Mouse (Mus musculus) layer of hippocampus, adult 2 months (tissue): ENCODE results near the gene Plekha7. TPM values are rescaled to one million over a fixed set of nuclear protein-coding genes. Genes with fewer than 3 reads are reported as not detected.
A peak's percentile ranks its signal among the peaks of the same experiment; 100 is the strongest.

Experiments used
- DNase-seq, 2 experiments: peaks; one replicate each; pipeline ENCODE4 v3.0.0; 2022; ENCODE audit warnings: low spot score in 2 of 2
- H3K27ac ChIP-seq: fragments of 200-600 bp; 2 replicates; pipeline ENCODE4 v1.8.1; 2022
- H3K4me3 ChIP-seq: fragments of 200-600 bp; 2 replicates; pipeline ENCODE4 v1.8.1; 2022; ENCODE audit warnings: mild to moderate bottlenecking
- CTCF ChIP-seq: fragments of 200-600 bp; conservative IDR thresholded peaks from 2 replicates; pipeline ENCODE4 v1.8.1; 2022; ENCODE audit warnings: antibody characterized with exemption, mild to moderate bottlenecking, moderate library complexity
- long read RNA-seq, 2 experiments: library from polyadenylated mRNA; stranded (forward); transcript quantifications; one replicate each; pipeline ENCODE4 v2.0.0; 2021; ENCODE audit warnings: borderline mapping rate in 2 of 2
- total RNA-seq, 2 experiments: library from RNA; stranded (reverse); gene quantifications; 2 replicates each; pipeline ENCODE4 v1.2.3; 2021

Gene Plekha7
- 10 to 100 TPM; 17.2 to 19.1 TPM for total RNA-seq
- long read RNA-seq, experiment 1, partial matches to known transcripts = 0 of 6 reads
- long read RNA-seq, experiment 1, other reads (novel, unspliced or antisense) = 6 of 6 reads
- long read RNA-seq, experiment 2, partial matches to known transcripts = 3 of 12 reads
- long read RNA-seq, experiment 2, other reads (novel, unspliced or antisense) = 9 of 12 reads

- Histone ChIP-seq H3K4me3 (peak within 1 kb of the TSS; percentile 59), H3K27ac (peak within 1 kb of the TSS; percentile 32; the same call in 1 of the 2 replicates)
- no peak for DNase-seq
- TF ChIP-seq CTCF = no peak
These were observed at the start of gene Plekha7 for GRCm38 (mm10) chr7:116307871-116308631. TSS of gene Plekha7 (minus strand) at chr7:116308376.

GRCm38 (mm10) chr7:116336226-116336625 lies 28.1 kb upstream of the Plekha7 start:
- Histone ChIP-seq H3K27ac (no peak overlapping the region), H3K4me3 (no peak overlapping the region)
- peak; percentile 82 for TF ChIP-seq CTCF
- peak; percentile 29 to 33 for DNase-seq

GRCm38 (mm10) chr7:116335133-116335532 lies 27.0 kb upstream of the Plekha7 start:
- H3K27ac ChIP-seq = no peak overlapping the region; the same call in 1 of the 2 replicates
- TF ChIP-seq CTCF = no peak
- peak overlapping the region; percentile 97; the same call in 1 of the 2 replicates for H3K4me3 ChIP-seq
- DNase-seq = no peak

GRCm38 (mm10) chr7:116334669-116335038 lies 26.5 kb upstream of the Plekha7 start:
- no peak for DNase-seq
- Histone ChIP-seq H3K4me3 (peak overlapping the region; percentile 97), H3K27ac (peak overlapping the region; percentile 96)
- no peak for TF ChIP-seq CTCF

GRCm38 (mm10) chr7:116333713-116334668 lies 25.8 kb upstream of the Plekha7 start, which contains the start of gene Rps13:
TSS of gene Rps13 (minus strand) at chr7:116334195.
- peak within 1 kb of the TSS; percentile 96 for H3K27ac ChIP-seq
- peak; percentile 98 for DNase-seq
- peak within 1 kb of the TSS; percentile 97 for H3K4me3 ChIP-seq
- no peak for TF ChIP-seq CTCF

GRCm38 (mm10) chr7:116331246-116331645 lies 23.1 kb upstream of the Plekha7 start:
- no peak overlapping the region for H3K4me3 ChIP-seq
- H3K27ac ChIP-seq = no peak overlapping the region
- no peak for DNase-seq
- TF ChIP-seq CTCF = no peak

GRCm38 (mm10) chr7:116329858-116330257 lies 21.7 kb upstream of the Plekha7 start:
- no peak for TF ChIP-seq CTCF
- Histone ChIP-seq H3K4me3 (no peak overlapping the region), H3K27ac (no peak overlapping the region)
- DNase-seq = no peak

- no peak for TF ChIP-seq CTCF
- no peak overlapping the region for H3K27ac ChIP-seq
- DNase-seq = no peak
- H3K4me3 ChIP-seq = no peak overlapping the region
These were observed 20.6 kb upstream of the Plekha7 start for GRCm38 (mm10) chr7:116328777-116329176.

GRCm38 (mm10) chr7:116327901-116328300 lies 19.7 kb upstream of the Plekha7 start:
- no peak for TF ChIP-seq CTCF
- Histone ChIP-seq H3K4me3 (no peak overlapping the region), H3K27ac (no peak overlapping the region)
- no peak for DNase-seq

GRCm38 (mm10) chr7:116323331-116323964 lies 15.3 kb upstream of the Plekha7 start:
- Histone ChIP-seq H3K4me3 (no peak overlapping the region), H3K27ac (no peak overlapping the region)
- DNase-seq = peak; percentile 46 to 61
- peak; percentile 91 for TF ChIP-seq CTCF

- no peak for TF ChIP-seq CTCF
- no peak overlapping the region for H3K4me3 ChIP-seq
These were observed 1.3 kb upstream of the Plekha7 start for GRCm38 (mm10) chr7:116309456-116309855.

GRCm38 (mm10) chr7:116308632-116308991 lies 436 bp upstream of the Plekha7 start:
- TF ChIP-seq CTCF = no peak
- Histone ChIP-seq H3K4me3 (peak overlapping the region; percentile 59), H3K27ac (no peak overlapping the region)
- DNase-seq = no peak

More at GRCm38 (mm10) chr7:116309456-116309855, 1.3 kb upstream of the Plekha7 start:
- no peak overlapping the region for H3K27ac ChIP-seq
- DNase-seq = no peak
